ENCODE assay signal across 14 mouse cellular contexts in genomic region chr1:77082410-77082809, GRCm38 (mm10).
A peak's percentile ranks its signal among the peaks of the same experiment; 100 is the strongest.
DNase-seq lines count a peak whose midpoint lies in the region; ATAC-seq and TF ChIP-seq lines count a peak whose summit lies in the region.
"Had no signal": no experiment of that assay in that cellular context is flagged by ENCODE, and none has a peak within 500 bp of the region (broad histone marks: within the 10 kb centered on the region; RNA-seq: fewer than 3 reads in every experiment).

No protein-coding gene starts in this region.

- TF ChIP-seq EP300 in liver, postnatal 0 days (IDR thresholded peaks at IDR 0.05; ENCODE audit: low read depth), result no peak

- H3K79me2 ChIP-seq in liver, adult 2 months (ENCODE audit: control insufficient read depth, insufficient read depth, low read length), result no peaks in the 10 kb centered on the region

- H3K9me3 ChIP-seq in liver, postnatal 0 days (ENCODE audit: low read length), result no peaks in the 10 kb centered on the region
- H3K9me3 ChIP-seq in liver, embryonic 12.5 days (replicated peaks), result no peaks in the 10 kb centered on the region

- H3K4me2 ChIP-seq in liver, postnatal 0 days (ENCODE audit: low read depth, low read length), result no peak overlapping the region
- H3K4me2 ChIP-seq in liver, embryonic 12.5 days, result no peak overlapping the region

- no peak overlapping the region for H3K27ac ChIP-seq in liver, adult 2 months (replicated peaks; ENCODE audit: insufficient read depth, low read depth, low read length)
- no peak overlapping the region for H3K27ac ChIP-seq in liver, postnatal 0 days (ENCODE audit: low read depth)
- H3K27ac ChIP-seq in liver, embryonic 12.5 days, result no peak overlapping the region

- WGBS in liver, adult 2 months, result 33% methylated on average over 3 of the region's 3 CpGs
- 59% methylated on average over 3 of the region's 3 CpGs for WGBS in liver, postnatal 0 days (ENCODE audit: insufficient replicate concordance)
- 59% methylated on average over 3 of the region's 3 CpGs for WGBS in liver, embryonic 12.5 days (ENCODE audit: insufficient replicate concordance)

- no peaks in the 10 kb centered on the region for H3K36me3 ChIP-seq in liver, adult 2 months (ENCODE audit: control insufficient read depth, insufficient read depth, low read length)
- no peaks in the 10 kb centered on the region for H3K36me3 ChIP-seq in liver, postnatal 0 days (replicated peaks; ENCODE audit: insufficient read depth, low read length)
- no peaks in the 10 kb centered on the region for H3K36me3 ChIP-seq in liver, embryonic 12.5 days
- H3K36me3 ChIP-seq: G1E had no signal

- no peaks in the 10 kb centered on the region for H3K27me3 ChIP-seq in liver, adult 2 months (ENCODE audit: control insufficient read depth, insufficient read depth, low read length)
- H3K27me3 ChIP-seq in liver, postnatal 0 days (ENCODE audit: insufficient read depth, low read length), result no peaks in the 10 kb centered on the region
- H3K27me3 ChIP-seq in liver, embryonic 12.5 days (replicated peaks), result no peaks in the 10 kb centered on the region
- H3K27me3 ChIP-seq: CH12.LX, Patski had no signal

- peak; percentile 76 for ATAC-seq in liver, postnatal 0 days
- no peak for ATAC-seq in liver, embryonic 12.5 days
- ATAC-seq: activated CD4-positive, CD25-positive, alpha-beta regulatory T cell, adult 4 months; CD4-positive, CD25-positive, alpha-beta regulatory T cell, adult 4 months; Patski had no signal

- no peak for TF ChIP-seq POLR2A in liver, adult 2 months (IDR thresholded peaks at IDR 0.05; ENCODE audit: extremely low read depth, insufficient read depth, low read length)

- no peak overlapping the region for H3K9ac ChIP-seq in liver, adult 2 months (ENCODE audit: low read depth, low read length)
- H3K9ac ChIP-seq in liver, postnatal 0 days (replicated peaks), result no peak overlapping the region
- H3K9ac ChIP-seq in liver, embryonic 12.5 days, result no peak overlapping the region

- no peak for TF ChIP-seq CTCF in liver, adult 2 months (IDR thresholded peaks at IDR 0.05; ENCODE audit: low read depth, low read length)
- TF ChIP-seq CTCF in liver, postnatal 0 days (IDR thresholded peaks at IDR 0.05; ENCODE audit: low read depth), result no peak

- H3K4me3 ChIP-seq in liver, adult 2 months (ENCODE audit: insufficient read depth, low read depth, low read length), result no peak overlapping the region
- no peak overlapping the region for H3K4me3 ChIP-seq in liver, postnatal 0 days (ENCODE audit: low read depth, low read length)
- no peak overlapping the region for H3K4me3 ChIP-seq in liver, embryonic 12.5 days

- peaks cover 2% of the 10 kb centered on the region; the same call in 1 of the 2 replicates for H3K4me1 ChIP-seq in liver, adult 2 months (ENCODE audit: control insufficient read depth, insufficient read depth, low read length)
- peaks cover 4% of the 10 kb centered on the region for H3K4me1 ChIP-seq in liver, postnatal 0 days (ENCODE audit: insufficient read depth)
- no peaks in the 10 kb centered on the region; the same call in 1 of the 2 replicates for H3K4me1 ChIP-seq in liver, embryonic 12.5 days

- DNase-seq in liver, adult 2 months (ENCODE audit: extremely low read depth, low read depth, low spot score), result peak; percentile 71
- DNase-seq in liver, result no peak
- no peak for DNase-seq in liver, postnatal 0 days
- DNase-seq: adrenal gland, adult 8-10 months; adrenal gland, postnatal 25 days; adrenal gland, postnatal 36 days; B cell, adult 2 months; cerebellum, adult 11-12 months had no signal
